Comparison of ENCODE assay signal across 9 mouse cellular contexts in genomic region chr14:16196518-16196917, GRCm38 (mm10). TPM values are rescaled to one million over a fixed set of nuclear protein-coding genes. Genes with fewer than 3 reads are reported as not detected.
DNase-seq lines count a peak whose midpoint lies in the region; ATAC-seq and TF ChIP-seq lines count a peak whose summit lies in the region.
"Had no signal": no experiment of that assay in that cellular context is flagged by ENCODE, and none has a peak within 500 bp of the region (broad histone marks: within the 10 kb centered on the region; RNA-seq: fewer than 3 reads in every experiment).

No protein-coding gene starts in this region.

- no peaks in the 10 kb centered on the region for H3K9me3 ChIP-seq in intestine, postnatal 0 days (ENCODE audit: control insufficient read depth)
- H3K9me3 ChIP-seq in intestine, embryonic 16.5 days (ENCODE audit: control insufficient read depth, low read length), result no peaks in the 10 kb centered on the region
- H3K9me3 ChIP-seq: limb, embryonic 13.5 days had no signal

- peak; percentile 33 to 46 for DNase-seq in spleen, adult 2 months (ENCODE audit: low read depth in 1 of 2, low spot score in 2 of 2)
- DNase-seq in spleen, postnatal 4 days (ENCODE audit: low spot score in 2 of 2), result no peak
- DNase-seq in cerebellum, adult 9-10 months, result peak; percentile 65
- peak; percentile 45 for DNase-seq in thymus, postnatal 25 days
- DNase-seq in adrenal gland, adult 8-10 months, result no peak
- DNase-seq in testis, postnatal 14 days (ENCODE audit: low spot score), result no peak

- WGBS in intestine, postnatal 0 days, result 41% methylated on average over 4 of the region's 4 CpGs
- WGBS in intestine, embryonic 16.5 days, result 54% methylated on average over 4 of the region's 4 CpGs
- 47% methylated on average over 4 of the region's 4 CpGs for WGBS in spleen, adult 2 months

- ATAC-seq in intestine, postnatal 0 days, result no peak
- no peak for ATAC-seq in intestine, embryonic 16.5 days

- no peaks in the 10 kb centered on the region for H3K27me3 ChIP-seq in intestine, postnatal 0 days (replicated peaks; ENCODE audit: control insufficient read depth, insufficient read depth, low read length)
- no peaks in the 10 kb centered on the region for H3K27me3 ChIP-seq in intestine, embryonic 16.5 days (replicated peaks; ENCODE audit: control insufficient read depth, insufficient read depth, low read length)
- no peaks in the 10 kb centered on the region for H3K27me3 ChIP-seq in spleen, adult 2 months (ENCODE audit: control insufficient read depth, insufficient read depth, low read length)
- H3K27me3 ChIP-seq: limb, embryonic 13.5 days had no signal

- no peak for TF ChIP-seq POLR2A in spleen, adult 2 months (IDR thresholded peaks at IDR 0.05; ENCODE audit: low read depth, low read length)

- H3K4me2 ChIP-seq in intestine, postnatal 0 days (replicated peaks; ENCODE audit: low read depth), result no peak overlapping the region
- H3K4me2 ChIP-seq in intestine, embryonic 16.5 days (ENCODE audit: low read depth, low read length), result no peak overlapping the region
- H3K4me2 ChIP-seq: limb, embryonic 13.5 days had no signal

- peak; percentile 70 for TF ChIP-seq CTCF in intestine, postnatal 0 days (IDR thresholded peaks at IDR 0.05; ENCODE audit: low read depth)
- no peak for TF ChIP-seq CTCF in spleen, adult 2 months (IDR thresholded peaks at IDR 0.05; ENCODE audit: extremely low read depth, insufficient read depth, insufficient read length, insufficient replicate concordance)

- H3K4me1 ChIP-seq in intestine, postnatal 0 days (replicated peaks; ENCODE audit: control insufficient read depth, insufficient read depth, low read length), result no peaks in the 10 kb centered on the region
- H3K4me1 ChIP-seq in intestine, embryonic 16.5 days (ENCODE audit: control insufficient read depth, insufficient read depth, low read length), result 0 out of 2 replicates have a peak, but pooled peaks cover 3% of the 10 kb centered on the region
- peaks cover 2% of the 10 kb centered on the region for H3K4me1 ChIP-seq in spleen, adult 2 months (ENCODE audit: control insufficient read depth, insufficient read depth, insufficient read length)

- no peak overlapping the region for H3K4me3 ChIP-seq in intestine, postnatal 0 days (ENCODE audit: low read depth, low read length)
- H3K4me3 ChIP-seq in intestine, embryonic 16.5 days (ENCODE audit: low read length), result no peak overlapping the region
- H3K4me3 ChIP-seq in spleen, adult 2 months (ENCODE audit: extremely low read depth, insufficient read depth, insufficient read length), result no peak overlapping the region
- H3K4me3 ChIP-seq: limb, embryonic 13.5 days had no signal

- no peaks in the 10 kb centered on the region for H3K36me3 ChIP-seq in intestine, postnatal 0 days (ENCODE audit: control insufficient read depth, insufficient read depth)
- H3K36me3 ChIP-seq in intestine, embryonic 16.5 days (ENCODE audit: control insufficient read depth, insufficient read depth, low read length), result no peaks in the 10 kb centered on the region
- no peaks in the 10 kb centered on the region for H3K36me3 ChIP-seq in spleen, adult 2 months (ENCODE audit: control insufficient read depth, insufficient read depth, low read length)
- H3K36me3 ChIP-seq: limb, embryonic 13.5 days had no signal

- no peak overlapping the region for H3K27ac ChIP-seq in intestine, postnatal 0 days (ENCODE audit: low read depth, low read length)
- no peak overlapping the region for H3K27ac ChIP-seq in intestine, embryonic 16.5 days (ENCODE audit: low read length)
- no peak overlapping the region for H3K27ac ChIP-seq in spleen, adult 2 months (ENCODE audit: insufficient read depth, low read length)
- H3K27ac ChIP-seq: limb, embryonic 13.5 days had no signal

- H3K9ac ChIP-seq in intestine, postnatal 0 days (ENCODE audit: low read depth, low read length), result no peak overlapping the region
- H3K9ac ChIP-seq in intestine, embryonic 16.5 days (ENCODE audit: low read depth, low read length), result no peak overlapping the region
- H3K9ac ChIP-seq: limb, embryonic 13.5 days had no signal

RNA-seq across cellular contexts. Expression of gene Ngly1, which starts 52.6 kb away (rescaled TPM):
- polyA plus RNA-seq in intestine, postnatal 0 days (2015; fragmentation: Nextera tagmentation; extraction: Ambion mirVana), result 44.6 and 46.0 TPM in 2 replicates
- polyA plus RNA-seq in intestine, embryonic 16.5 days (2015; fragmentation: Nextera tagmentation; extraction: Ambion mirVana), result 37.2 and 37.4 TPM in 2 replicates
- polyA plus RNA-seq in spleen, adult 2 months (2012; rRNA removed), result 19.8 and 27.1 TPM in 2 replicates
- 10 to 100 TPM; 45.5 to 57.0 (median 50.4) TPM for total RNA-seq in adrenal gland, adult 8-10 months (2022)

RNA-seq across cellular contexts. Expression of gene Oxsm, which starts 53.1 kb away (rescaled TPM):
- polyA plus RNA-seq in intestine, postnatal 0 days (2015; fragmentation: Nextera tagmentation; extraction: Ambion mirVana), result 3.2 and 3.3 TPM in 2 replicates
- 3.7 and 4.7 TPM in 2 replicates for polyA plus RNA-seq in intestine, embryonic 16.5 days (2015; fragmentation: Nextera tagmentation; extraction: Ambion mirVana)
- 2.7 and 2.9 TPM in 2 replicates for polyA plus RNA-seq in spleen, adult 2 months (2012; rRNA removed)
- 10 to 100 TPM; 20.9 to 26.6 (median 23.5) TPM for total RNA-seq in adrenal gland, adult 8-10 months (2022)

Comparison
In these comparisons a context has a peak if more than half of its experiments do, and no peak if none do; other contexts are left out.
1. DNase-seq: peak in spleen, adult 2 months (2 of 2), cerebellum, adult 9-10 months (single experiment) and thymus, postnatal 25 days (single experiment); none in spleen, postnatal 4 days (0 of 2), adrenal gland, adult 8-10 months (single experiment) and testis, postnatal 14 days (single experiment).